Mouse (Mus musculus) liver, postnatal 0 days (tissue): ENCODE measurements around the gene Vasn. TPM values are rescaled to one million over a fixed set of nuclear protein-coding genes. Genes with fewer than 3 reads are reported as not detected.
"Not testable (repeated sequence)": the region's sequence is repeated elsewhere in the genome, so short reads cannot be mapped to it uniquely, and the experiment has no call there.

Experiments used
- ATAC-seq: fragments of 200-750 bp; cut with Nextera tagmentation; 2 replicates; pipeline ENCODE4 v1.8.0; 2017; ENCODE audit warnings: mild to moderate bottlenecking, moderate library complexity
- DNase-seq: peaks from one replicate; pipeline ENCODE4 v3.0.0-alpha.2; 2016
- H3K27ac ChIP-seq: fragments of 300-500 bp; sonication (generic); 2 replicates; pipeline ENCODE4 v1.5.1; 2014; ENCODE audit warnings: antibody characterized with exemption, moderate library complexity, mild to moderate bottlenecking, low read depth
- H3K27me3 ChIP-seq: fragments of 300-500 bp; sonication (generic); 2 replicates; pipeline ENCODE4 v1.6.1; 2014; ENCODE audit warnings: low read length, control low read depth, mixed read lengths; ENCODE audit not compliant: insufficient read depth
- H3K36me3 ChIP-seq: fragments of 300-500 bp; sonication (generic); replicated peaks from 2 replicates; pipeline ENCODE4 v1.6.1; 2014; ENCODE audit warnings: mild to moderate bottlenecking, control low read depth, low read length, moderate library complexity, mixed read lengths; ENCODE audit not compliant: insufficient read depth
- H3K4me1 ChIP-seq: fragments of 300-500 bp; sonication (generic); 2 replicates; pipeline ENCODE4 v1.6.1; 2014; ENCODE audit warnings: antibody characterized with exemption, mild to moderate bottlenecking, control low read depth; ENCODE audit not compliant: insufficient read depth
- H3K4me2 ChIP-seq: fragments of 300-500 bp; sonication (generic); 2 replicates; pipeline ENCODE4 v1.6.1; 2014; ENCODE audit warnings: low read depth, mild to moderate bottlenecking, low read length, moderate library complexity, mixed read lengths
- H3K4me3 ChIP-seq: fragments of 300-500 bp; sonication (generic); 2 replicates; pipeline ENCODE4 v1.5.1; 2014; ENCODE audit warnings: low read depth, low read length
- H3K9ac ChIP-seq: fragments of 300-500 bp; sonication (generic); replicated peaks from 2 replicates; pipeline ENCODE4 v1.6.1; 2014; ENCODE audit warnings: mild to moderate bottlenecking, moderate library complexity
- H3K9me3 ChIP-seq: fragments of 300-500 bp; sonication (generic); 2 replicates; pipeline ENCODE4 v1.6.1; 2016; ENCODE audit warnings: mild to moderate bottlenecking, control low read depth, low read length, mixed read lengths
- CTCF ChIP-seq: sonication (generic); IDR thresholded peaks from 2 replicates; pipeline ENCODE4 v1.5.1; 2016; ENCODE audit warnings: antibody characterized with exemption, low read depth
- EP300 ChIP-seq: IDR thresholded peaks from 2 replicates; pipeline ENCODE4 v1.6.1; 2016; ENCODE audit warnings: antibody characterized with exemption, low read depth, mild to moderate bottlenecking
- WGBS: fragments of 180-500 bp; shearing (Covaris S2); extraction: QIAGEN DNeasy Blood & Tissue Kit; methylation state at CpG from one replicate; pipeline ENCODE4 v1.1.7; 2014; ENCODE audit not compliant: insufficient replicate concordance; 5-methylcytosine and 5-hydroxymethylcytosine counted together
- polyA plus RNA-seq: library from polyadenylated mRNA; unstranded; fragments of >200 nt; fragmentation: Nextera tagmentation; extraction: Ambion mirVana; gene quantifications from 2 replicates; pipeline ENCODE4 v1.2.1, GENCODE M21; 2015

Gene Vasn
- polyA plus RNA-seq, 1 experiment from 2014 or later: 1.9 TPM

DNA sequence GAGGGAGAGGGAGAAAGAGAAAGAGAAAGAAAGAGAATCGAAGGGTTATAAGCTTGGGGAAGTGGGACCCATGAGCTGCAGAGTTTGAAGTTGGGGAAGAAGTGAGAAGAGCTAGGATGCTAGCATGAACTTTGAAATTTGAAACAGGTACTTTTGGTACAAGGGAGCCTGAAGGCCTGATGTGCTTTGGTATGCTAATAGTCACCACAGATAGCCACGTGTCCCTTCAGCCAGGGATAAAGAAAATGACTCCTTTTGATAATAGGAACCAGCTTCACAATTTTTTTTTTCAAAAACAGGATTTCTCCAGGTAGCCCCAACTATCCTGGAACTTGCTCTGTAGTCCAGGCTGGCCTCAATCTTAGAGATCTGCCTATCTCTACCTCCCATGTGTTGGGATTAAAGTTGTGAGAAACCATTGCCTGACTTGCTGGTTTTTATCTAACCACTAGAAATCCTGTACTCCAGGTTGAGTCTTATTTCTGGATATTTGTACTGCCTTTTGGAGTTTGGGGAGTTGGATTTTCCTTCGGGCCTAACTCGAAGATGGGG is 43.0 kb downstream of the Vasn start:
- Histone ChIP-seq H3K4me1 (peaks cover 33% of the 10 kb centered on the region), H3K36me3 (peaks cover 1% of the 10 kb centered on the region), H3K4me3 (peak overlapping the region; percentile 91; the same call in 1 of the 2 replicates), H3K4me2 (peak overlapping the region; percentile 86), H3K9me3 (no peaks in the 10 kb centered on the region), H3K27me3 (no peaks in the 10 kb centered on the region), H3K9ac (peak overlapping the region; percentile 86; the same call in 1 of the 2 replicates), H3K27ac (peak overlapping the region; percentile 91)
- no peak for TF ChIP-seq EP300
- no peak for TF ChIP-seq CTCF
- ATAC-seq: no peak
- DNase-seq: no peak
- WGBS: 50% methylated on average over 4 of the region's 4 CpGs

DNA sequence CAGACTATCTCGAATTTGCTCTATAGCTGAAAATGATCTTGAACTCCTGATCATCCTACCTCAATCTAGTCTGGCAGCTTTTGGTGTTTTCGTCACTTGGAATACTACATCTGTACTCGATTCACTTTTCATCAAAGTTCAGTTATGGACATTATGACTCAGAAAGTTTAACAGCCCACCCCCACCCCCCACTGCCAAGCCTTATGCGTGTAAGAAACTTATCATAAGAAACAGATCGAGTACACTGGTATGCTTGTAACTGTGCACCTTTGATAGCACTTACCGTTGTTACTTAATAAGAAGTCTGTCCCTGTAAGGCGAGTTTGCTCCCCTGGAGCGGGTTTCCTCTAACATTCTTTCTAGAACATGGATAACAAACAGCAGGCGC is 43.4 kb downstream of the Vasn start:
- TF ChIP-seq CTCF (no peak), EP300 (peak; percentile 33; the same call in 1 of the 2 replicates)
- Histone ChIP-seq H3K9me3 (no peaks in the 10 kb centered on the region), H3K36me3 (peaks cover 6% of the 10 kb centered on the region), H3K4me2 (peak overlapping the region; percentile 86), H3K27ac (peak overlapping the region; percentile 91), H3K4me3 (peak overlapping the region; percentile 91), H3K9ac (peak overlapping the region; percentile 86), H3K4me1 (peaks cover 29% of the 10 kb centered on the region), H3K27me3 (no peaks in the 10 kb centered on the region)
- DNase-seq (no peak), ATAC-seq (0 out of 2 replicates have a peak, but pooled peaks have one; percentile 6)
- 24% methylated on average over 9 of the region's 9 CpGs for WGBS

DNA sequence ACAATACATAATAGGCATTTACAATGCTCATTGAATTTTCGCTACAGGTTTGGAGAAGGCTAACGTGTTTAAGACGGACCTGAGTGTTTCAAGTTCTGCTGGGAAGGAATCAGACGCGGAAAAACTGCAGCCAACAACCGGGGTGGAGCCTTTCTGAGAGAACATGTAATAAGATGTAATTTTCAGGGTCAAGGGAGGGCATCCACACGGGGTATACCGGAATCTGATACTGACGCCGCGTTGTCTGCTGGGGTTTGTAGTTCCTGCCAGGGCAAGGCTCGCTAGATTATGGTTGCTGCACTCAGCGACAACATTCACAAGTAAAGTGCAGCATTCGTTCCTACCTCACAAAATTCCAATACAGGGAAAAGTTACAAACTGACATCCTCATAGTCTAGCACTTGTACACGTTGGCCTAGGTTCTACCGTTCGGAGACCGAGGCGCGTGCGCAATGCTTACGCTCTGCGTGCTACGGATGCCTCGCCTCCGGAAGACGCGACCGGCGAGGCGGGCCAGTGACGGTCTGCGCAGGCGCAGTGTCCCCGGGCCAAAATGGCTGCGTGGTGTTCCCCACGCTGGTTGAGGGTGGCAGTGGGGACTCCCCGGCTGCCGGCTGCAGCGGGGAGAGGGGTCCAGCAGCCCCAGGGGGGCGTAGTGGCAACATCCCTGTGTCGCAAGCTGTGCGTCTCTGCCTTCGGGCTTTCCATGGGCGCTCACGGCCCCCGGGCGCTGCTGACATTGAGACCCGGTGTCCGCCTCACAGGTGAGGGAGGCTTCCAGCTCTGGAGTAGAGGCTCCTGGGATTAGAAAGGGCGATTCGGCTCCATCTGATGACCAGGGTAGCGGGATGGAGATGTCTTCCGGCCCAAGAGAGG is 44.1 kb downstream of the Vasn start:
- TF ChIP-seq CTCF (no peak), EP300 (peak; percentile 30; the same call in 1 of the 2 replicates)
- H3K4me2 ChIP-seq: peak overlapping the region; percentile 86
- H3K9me3 ChIP-seq: no peaks in the 10 kb centered on the region
- peak; percentile 97 for DNase-seq
- peak overlapping the region; percentile 86 for H3K9ac ChIP-seq
- peak overlapping the region; percentile 91 for H3K27ac ChIP-seq
- H3K4me1 ChIP-seq: peaks cover 22% of the 10 kb centered on the region
- H3K36me3 ChIP-seq: peaks cover 9% of the 10 kb centered on the region
- H3K4me3 ChIP-seq: peak overlapping the region; percentile 91
- under 1% methylated on average over 54 of the region's 54 CpGs for WGBS
- ATAC-seq: peak; percentile 84
- H3K27me3 ChIP-seq: no peaks in the 10 kb centered on the region

DNA sequence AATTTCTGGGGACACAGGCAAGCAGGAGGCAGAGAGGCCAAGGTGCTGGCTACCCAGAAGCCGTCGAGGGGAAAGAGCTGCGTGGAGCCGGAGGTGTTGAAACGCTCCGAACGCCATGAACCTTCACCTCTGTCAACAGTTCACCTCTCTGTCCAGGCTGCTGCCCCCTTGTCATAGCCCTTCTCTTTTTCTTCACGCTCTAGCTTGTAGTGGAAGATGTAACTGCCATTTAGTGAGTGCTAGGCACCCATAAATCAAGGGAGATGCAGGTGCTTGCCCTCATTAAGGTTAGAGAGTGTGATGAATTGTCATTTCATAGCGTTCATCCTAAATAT is 44.7 kb downstream of the Vasn start:
- Histone ChIP-seq H3K4me1 (peaks cover 20% of the 10 kb centered on the region; the same call in 1 of the 2 replicates), H3K27ac (peak overlapping the region; percentile 91), H3K36me3 (peaks cover 13% of the 10 kb centered on the region), H3K4me3 (peak overlapping the region; percentile 91), H3K9ac (peak overlapping the region; percentile 86), H3K4me2 (peak overlapping the region; percentile 86), H3K9me3 (0 out of 2 replicates have a peak, but pooled peaks cover 2% of the 10 kb centered on the region), H3K27me3 (no peaks in the 10 kb centered on the region)
- 1% methylated on average over 9 of the region's 9 CpGs for WGBS
- DNase-seq (no peak), ATAC-seq (peak; percentile 51)
- TF ChIP-seq CTCF (no peak), EP300 (no peak)

DNA sequence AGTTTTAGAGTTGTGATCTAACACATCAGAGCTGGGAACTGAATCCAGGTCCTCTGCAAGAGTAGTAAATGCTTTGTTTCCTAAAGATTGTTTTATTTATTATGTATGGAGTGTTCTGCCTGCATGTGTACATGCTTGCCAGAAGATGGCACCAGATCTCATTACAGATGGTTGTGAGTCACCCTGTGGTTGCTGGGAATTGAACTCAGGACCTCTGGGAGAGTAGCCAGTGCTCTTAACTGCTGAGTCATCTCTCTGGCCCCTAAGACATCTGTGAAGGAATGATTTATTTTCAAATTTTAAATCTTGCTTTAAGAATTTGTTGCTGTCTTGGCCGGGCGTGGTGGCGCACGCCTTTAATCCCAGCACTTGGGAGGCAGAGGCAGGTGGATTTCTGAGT is 49.6 kb downstream of the Vasn start:
- ATAC-seq, H3K4me2 ChIP-seq, H3K9me3 ChIP-seq, DNase-seq, H3K4me1 ChIP-seq, H3K4me3 ChIP-seq, H3K27ac ChIP-seq, H3K9ac ChIP-seq, H3K27me3 ChIP-seq: not testable (repeated sequence)
- TF ChIP-seq CTCF: peak; percentile 39
- WGBS: 94% methylated on average over 4 of the region's 4 CpGs
- H3K36me3 ChIP-seq: peaks cover 46% of the 10 kb centered on the region

Other genes with a start within 250 kb of the Vasn start
- gene Adcy9, start 219.4 kb upstream of the Vasn start, polyA plus RNA-seq: 0.80 and 0.94 TPM in 2 replicates
- gene Srl, start 98.1 kb upstream of the Vasn start, polyA plus RNA-seq: 1.00 and 3.0 TPM in 2 replicates
- 3.9 and 5.6 TPM in 2 replicates for gene Tfap4, start 80.1 kb upstream of the Vasn start, polyA plus RNA-seq
- gene Glis2, start 45.2 kb upstream of the Vasn start, polyA plus RNA-seq: 1.7 and 1.9 TPM in 2 replicates
- 59.7 and 66.3 TPM in 2 replicates for gene Pam16, start 15.0 kb upstream of the Vasn start, polyA plus RNA-seq
- 66.0 and 70.5 TPM in 2 replicates for gene Dnaja3, start within 50 bp of the Vasn start, polyA plus RNA-seq
- 6.8 and 10.3 TPM in 2 replicates for gene Coro7, start 39.8 kb downstream of the Vasn start, polyA plus RNA-seq
- 20.4 and 24.1 TPM in 2 replicates for gene Nmral1, start 79.4 kb downstream of the Vasn start, polyA plus RNA-seq
- 56.8 and 57.7 TPM in 2 replicates for gene Hmox2, start 86.4 kb downstream of the Vasn start, polyA plus RNA-seq
- gene Cdip1, start 150.4 kb downstream of the Vasn start, polyA plus RNA-seq: 46.8 and 50.3 TPM in 2 replicates
- 0.09 TPM in 1 of 2 replicates, not detected in the other for gene 4930562C15Rik, start 195.5 kb downstream of the Vasn start, polyA plus RNA-seq
- 15.6 and 16.7 TPM in 2 replicates for gene Ubald1, start 240.4 kb downstream of the Vasn start, polyA plus RNA-seq
- 34.8 and 36.7 TPM in 2 replicates for gene Mgrn1, start 246.3 kb downstream of the Vasn start, polyA plus RNA-seq